Mouse (Mus musculus) forebrain, embryonic 11.5 days (tissue): ENCODE measurements around the gene Robo2. TPM values are rescaled to one million over a fixed set of nuclear protein-coding genes. Genes with fewer than 3 reads are reported as not detected.

Source experiments
- ATAC-seq: fragments of 200-750 bp; cut with Nextera tagmentation; replicated peaks from 2 replicates; pipeline ENCODE4 v1.8.0; 2017; ENCODE audit warnings: moderate TSS enrichment; ENCODE audit not compliant: low FRiP score
- DNase-seq: peaks from one replicate; pipeline ENCODE4 v3.0.0-alpha.2; 2017; ENCODE audit warnings: low spot score
- H3K27ac ChIP-seq: fragments of 300-500 bp; sonication (generic); 2 replicates; pipeline ENCODE4 v1.5.1; 2014; ENCODE audit warnings: low read depth, low read length
- H3K27me3 ChIP-seq: fragments of 300-500 bp; sonication (generic); 2 replicates; pipeline ENCODE4 v1.6.1; 2014; ENCODE audit warnings: mild to moderate bottlenecking, low read length, mixed read lengths; ENCODE audit not compliant: control insufficient read depth, insufficient read depth
- H3K36me3 ChIP-seq: fragments of 300-500 bp; sonication (generic); 2 replicates; pipeline ENCODE4 v1.6.1; 2014; ENCODE audit warnings: mild to moderate bottlenecking, low read length, moderate library complexity, mixed read lengths; ENCODE audit not compliant: control insufficient read depth, insufficient read depth
- H3K4me1 ChIP-seq: fragments of 300-500 bp; sonication (generic); replicated peaks from 2 replicates; pipeline ENCODE4 v1.6.1; 2014; ENCODE audit warnings: low read length, mixed read lengths; ENCODE audit not compliant: control insufficient read depth, insufficient read depth
- H3K4me2 ChIP-seq: fragments of 300-500 bp; sonication (generic); 2 replicates; pipeline ENCODE4 v1.6.1; 2014; ENCODE audit warnings: low read depth, mild to moderate bottlenecking, low read length, moderate library complexity, mixed read lengths; ENCODE audit not compliant: severe bottlenecking
- H3K4me3 ChIP-seq: fragments of 300-500 bp; sonication (generic); 2 replicates; pipeline ENCODE4 v1.5.1; 2014; ENCODE audit warnings: low read depth, low read length
- H3K9ac ChIP-seq: fragments of 300-500 bp; sonication (generic); 2 replicates; pipeline ENCODE4 v1.6.1; 2014; ENCODE audit warnings: low read length
- H3K9me3 ChIP-seq: fragments of 300-500 bp; sonication (generic); 2 replicates; pipeline ENCODE4 v1.6.1; 2016; ENCODE audit warnings: low read length, mixed read lengths; ENCODE audit not compliant: control insufficient read depth
- WGBS: fragments of 180-500 bp; shearing (Covaris S2); extraction: QIAGEN DNeasy Blood & Tissue Kit; methylation state at CpG from one replicate; pipeline ENCODE4 v1.1.7; 2014; 5-methylcytosine and 5-hydroxymethylcytosine counted together
- polyA plus RNA-seq: library from polyadenylated mRNA; unstranded; fragments of >200 nt; fragmentation: Nextera tagmentation; extraction: Ambion mirVana; gene quantifications from 2 replicates; pipeline ENCODE4 v1.2.1, GENCODE M21; 2014

Robo2 gene
- polyA plus RNA-seq, 1 experiment from 2014 or later = 33.7 TPM

- Histone ChIP-seq H3K9ac (no peak overlapping the region), H3K9me3 (no peaks in the 10 kb centered on the region)
- 89% methylated on average over 4 of the region's 4 CpGs for WGBS
Measured at GRCm38 (mm10) chr16:74027822-74028221, 383.8 kb downstream of the Robo2 start.

GRCm38 (mm10) chr16:74022281-74022978 lies 389.2 kb downstream of the Robo2 start:
- 42% methylated on average over 1 of the region's 1 CpGs for WGBS
- ATAC-seq = no peak

More at GRCm38 (mm10) chr16:74027822-74028221, 383.8 kb downstream of the Robo2 start:
- Histone ChIP-seq H3K4me1 (no peaks in the 10 kb centered on the region), H3K4me3 (no peak overlapping the region), H3K36me3 (no peaks in the 10 kb centered on the region), H3K4me2 (no peak overlapping the region), H3K27me3 (no peaks in the 10 kb centered on the region), H3K27ac (no peak overlapping the region)
- DNase-seq (no peak), ATAC-seq (no peak)

GRCm38 (mm10) chr16:74005767-74006166 lies 405.9 kb downstream of the Robo2 start:
- ATAC-seq (no peak), DNase-seq (no peak)
- Histone ChIP-seq H3K27ac (no peak overlapping the region), H3K27me3 (no peaks in the 10 kb centered on the region), H3K9ac (no peak overlapping the region), H3K9me3 (no peaks in the 10 kb centered on the region), H3K4me1 (no peaks in the 10 kb centered on the region), H3K4me3 (no peak overlapping the region), H3K4me2 (no peak overlapping the region), H3K36me3 (no peaks in the 10 kb centered on the region)
- 84% methylated on average over 3 of the region's 3 CpGs for WGBS

More at GRCm38 (mm10) chr16:74022281-74022978, 389.2 kb downstream of the Robo2 start:
- no peak overlapping the region for H3K4me3 ChIP-seq
- H3K27me3 ChIP-seq = no peaks in the 10 kb centered on the region
- DNase-seq = no peak
- no peak overlapping the region for H3K27ac ChIP-seq
- H3K9ac ChIP-seq = no peak overlapping the region
- no peak overlapping the region for H3K4me2 ChIP-seq
- no peaks in the 10 kb centered on the region for H3K9me3 ChIP-seq
- H3K36me3 ChIP-seq = no peaks in the 10 kb centered on the region
- no peaks in the 10 kb centered on the region for H3K4me1 ChIP-seq

GRCm38 (mm10) chr16:74001331-74001730 lies 410.3 kb downstream of the Robo2 start:
- Histone ChIP-seq H3K4me2 (no peak overlapping the region), H3K27me3 (no peaks in the 10 kb centered on the region), H3K4me3 (no peak overlapping the region), H3K9ac (no peak overlapping the region), H3K4me1 (no peaks in the 10 kb centered on the region), H3K9me3 (no peaks in the 10 kb centered on the region), H3K27ac (no peak overlapping the region), H3K36me3 (no peaks in the 10 kb centered on the region)
- DNase-seq (no peak), ATAC-seq (no peak)
- WGBS = 68% methylated on average over 2 of the region's 2 CpGs

GRCm38 (mm10) chr16:73991212-73991611 lies 420.4 kb downstream of the Robo2 start:
- no peak overlapping the region for H3K9ac ChIP-seq
- no peaks in the 10 kb centered on the region for H3K27me3 ChIP-seq
- H3K4me2 ChIP-seq = no peak overlapping the region
- no peaks in the 10 kb centered on the region for H3K4me1 ChIP-seq
- ATAC-seq (no peak), DNase-seq (no peak)
- no peak overlapping the region for H3K27ac ChIP-seq
- WGBS = 73% methylated on average over 6 of the region's 6 CpGs
- no peaks in the 10 kb centered on the region for H3K36me3 ChIP-seq
- H3K4me3 ChIP-seq = no peak overlapping the region
- no peaks in the 10 kb centered on the region for H3K9me3 ChIP-seq

GRCm38 (mm10) chr16:73969573-73969972 lies 442.1 kb downstream of the Robo2 start:
- DNase-seq = no peak
- no peaks in the 10 kb centered on the region for H3K36me3 ChIP-seq
- H3K4me1 ChIP-seq = no peaks in the 10 kb centered on the region
- no peak overlapping the region for H3K27ac ChIP-seq
- H3K9me3 ChIP-seq = no peaks in the 10 kb centered on the region
- H3K27me3 ChIP-seq = no peaks in the 10 kb centered on the region
- no peak for ATAC-seq
- WGBS = 87% methylated on average over 7 of the region's 7 CpGs
- H3K4me3 ChIP-seq = no peak overlapping the region
- H3K9ac ChIP-seq = no peak overlapping the region
- H3K4me2 ChIP-seq = no peak overlapping the region

GRCm38 (mm10) chr16:73964366-73964926 lies 447.2 kb downstream of the Robo2 start:
- ATAC-seq (no peak), DNase-seq (no peak)
- Histone ChIP-seq H3K27ac (no peak overlapping the region), H3K36me3 (no peaks in the 10 kb centered on the region), H3K4me2 (no peak overlapping the region), H3K9me3 (no peaks in the 10 kb centered on the region), H3K4me3 (no peak overlapping the region), H3K9ac (no peak overlapping the region), H3K4me1 (no peaks in the 10 kb centered on the region), H3K27me3 (no peaks in the 10 kb centered on the region)
- 75% methylated on average over 5 of the region's 5 CpGs for WGBS

- Histone ChIP-seq H3K27ac (no peak overlapping the region), H3K27me3 (no peaks in the 10 kb centered on the region), H3K9ac (no peak overlapping the region), H3K36me3 (no peaks in the 10 kb centered on the region), H3K4me1 (no peaks in the 10 kb centered on the region), H3K9me3 (no peaks in the 10 kb centered on the region), H3K4me2 (no peak overlapping the region), H3K4me3 (no peak overlapping the region)
- no peak for ATAC-seq
- WGBS = 80% methylated on average over 6 of the region's 6 CpGs
- no peak for DNase-seq
Measured at GRCm38 (mm10) chr16:73959479-73959970, 452.1 kb downstream of the Robo2 start.

- no peak overlapping the region for H3K9ac ChIP-seq
- DNase-seq (no peak), ATAC-seq (no peak)
- 83% methylated on average over 1 of the region's 1 CpGs for WGBS
- H3K36me3 ChIP-seq = no peaks in the 10 kb centered on the region
- no peak overlapping the region for H3K4me3 ChIP-seq
- no peak overlapping the region for H3K27ac ChIP-seq
- no peaks in the 10 kb centered on the region for H3K9me3 ChIP-seq
- H3K27me3 ChIP-seq = no peaks in the 10 kb centered on the region
- no peaks in the 10 kb centered on the region for H3K4me1 ChIP-seq
- H3K4me2 ChIP-seq = no peak overlapping the region
Measured at GRCm38 (mm10) chr16:73958524-73958846, 453.1 kb downstream of the Robo2 start.
